Mouse (Mus musculus): ENCODE data around the gene Adam15.

Gene Adam15

GRCm38 (mm10) chr3:89349869-89350501, at the start of gene Adam15:
Adam15 (minus strand) TSS chr3:89349996.
- in situ Hi-C loops (cut with MboI; ENCODE audit: unreplicated experiment in 2 of 2), result loop anchor here (25.0 kb wide), 2 partner anchors 412 to 512 kb away; partner anchors contain the start of genes Chrnb2 (in 2 of the 2) and Ube2q1 (in 2 of the 2)

- in situ Hi-C loops (cut with MboI; ENCODE audit: unreplicated experiment in 2 of 2), result loop anchor here in 1 of 2 experiments (5.0 kb wide), 1 partner anchor 61 kb away; no protein-coding TSS in a partner anchor
Observed at GRCm38 (mm10) chr3:89396654-89397005, 46.8 kb upstream of the Adam15 start.

GRCm38 (mm10) chr3:89395806-89396653, 46.2 kb upstream of the Adam15 start:
- in situ Hi-C loops (cut with MboI; ENCODE audit: unreplicated experiment in 2 of 2), result loop anchor here in 1 of 2 experiments (5.0 kb wide), 1 partner anchor 61 kb away; no protein-coding TSS in a partner anchor

- in situ Hi-C loops (cut with MboI; ENCODE audit: unreplicated experiment in 2 of 2), result loop anchor here in 1 of 2 experiments (5.0 kb wide), 1 partner anchor 62 kb away; no protein-coding TSS in a partner anchor
Observed at GRCm38 (mm10) chr3:89395419-89395805, 45.6 kb upstream of the Adam15 start.

GRCm38 (mm10) chr3:89394894-89395256, 45.1 kb upstream of the Adam15 start:
- in situ Hi-C loops (cut with MboI; ENCODE audit: unreplicated experiment in 2 of 2), result loop anchor here in 1 of 2 experiments (5.0 kb wide), 1 partner anchor 62 kb away; no protein-coding TSS in a partner anchor

- in situ Hi-C loops (cut with MboI; ENCODE audit: unreplicated experiment in 2 of 2), result no loop called here
Observed at GRCm38 (mm10) chr3:89394006-89394893, 44.5 kb upstream of the Adam15 start, which contains the start of gene Zbtb7b. Zbtb7b (minus strand) TSS chr3:89394776.

GRCm38 (mm10) chr3:89393605-89394004, 43.8 kb upstream of the Adam15 start:
- in situ Hi-C loops (cut with MboI; ENCODE audit: unreplicated experiment in 2 of 2), result no loop called here

- in situ Hi-C loops (cut with MboI; ENCODE audit: unreplicated experiment in 2 of 2), result no loop called here
Observed at GRCm38 (mm10) chr3:89392871-89393311, 43.1 kb upstream of the Adam15 start.

GRCm38 (mm10) chr3:89391663-89392511, 42.1 kb upstream of the Adam15 start:
- in situ Hi-C loops (cut with MboI; ENCODE audit: unreplicated experiment in 2 of 2), result no loop called here

GRCm38 (mm10) chr3:89390699-89391662, 41.2 kb upstream of the Adam15 start:
- in situ Hi-C loops (cut with MboI; ENCODE audit: unreplicated experiment in 2 of 2), result no loop called here

- in situ Hi-C loops (cut with MboI; ENCODE audit: unreplicated experiment in 2 of 2), result no loop called here
Observed at GRCm38 (mm10) chr3:89390111-89390515, 40.3 kb upstream of the Adam15 start.

- in situ Hi-C loops (cut with MboI; ENCODE audit: unreplicated experiment in 2 of 2), result no loop called here
Observed at GRCm38 (mm10) chr3:89388901-89389740, 39.3 kb upstream of the Adam15 start.

GRCm38 (mm10) chr3:89388134-89388881, 38.5 kb upstream of the Adam15 start:
- in situ Hi-C loops (cut with MboI; ENCODE audit: unreplicated experiment in 2 of 2), result no loop called here

- in situ Hi-C loops (cut with MboI; ENCODE audit: unreplicated experiment in 2 of 2), result no loop called here
Observed at GRCm38 (mm10) chr3:89387632-89388031, 37.8 kb upstream of the Adam15 start.

GRCm38 (mm10) chr3:89386438-89387420, 36.9 kb upstream of the Adam15 start:
- in situ Hi-C loops (cut with MboI; ENCODE audit: unreplicated experiment in 2 of 2), result no loop called here

GRCm38 (mm10) chr3:89385451-89385850, 35.7 kb upstream of the Adam15 start:
- in situ Hi-C loops (cut with MboI; ENCODE audit: unreplicated experiment in 2 of 2), result no loop called here
